In genomic region chr16:29990795-29991587, GRCm38 (mm10) we compare ENCODE assay signal across 22 mouse cellular contexts.
DNase-seq lines count a peak whose midpoint lies in the region; ATAC-seq and TF ChIP-seq lines count a peak whose summit lies in the region.
"Had no signal": no experiment of that assay in that cellular context is flagged by ENCODE, and none has a peak within 500 bp of the region (broad histone marks: within the 10 kb centered on the region; RNA-seq: fewer than 3 reads in every experiment).

No protein-coding gene starts in this region.

- H3K27ac ChIP-seq in kidney, adult 2 months (ENCODE audit: insufficient read depth, low read depth, low read length): no peak overlapping the region
- H3K27ac ChIP-seq in embryonic facial prominence, embryonic 10.5 days (replicated peaks): peak overlapping the region; percentile 12; the same call in 1 of the 2 replicates
- H3K27ac ChIP-seq: forebrain, embryonic 13.5 days; hindbrain, embryonic 12.5 days; kidney, postnatal 0 days; layer of hippocampus, adult 2 months; liver, embryonic 13.5 days; lung, embryonic 15.5 days; midbrain, embryonic 12.5 days had no signal

- 82% methylated on average over 9 of the region's 9 CpGs for WGBS in kidney, adult 2 months
- 59% methylated on average over 9 of the region's 9 CpGs for WGBS in embryonic facial prominence, embryonic 10.5 days

- no peaks in the 10 kb centered on the region for H3K36me3 ChIP-seq in kidney, adult 2 months (ENCODE audit: control insufficient read depth, insufficient read depth, low read length)
- H3K36me3 ChIP-seq in embryonic facial prominence, embryonic 10.5 days (replicated peaks): no peaks in the 10 kb centered on the region
- H3K36me3 ChIP-seq: hindbrain, embryonic 12.5 days; liver, embryonic 13.5 days; lung, embryonic 15.5 days; midbrain, embryonic 12.5 days had no signal

- H3K27me3 ChIP-seq in kidney, adult 2 months (replicated peaks; ENCODE audit: control insufficient read depth, insufficient read depth, low read length): no peaks in the 10 kb centered on the region
- peaks cover 20% of the 10 kb centered on the region; the same call in 1 of the 2 replicates for H3K27me3 ChIP-seq in embryonic facial prominence, embryonic 10.5 days (replicated peaks; ENCODE audit: low read depth, poor library complexity, severe bottlenecking)
- H3K27me3 ChIP-seq: liver, embryonic 13.5 days; lung, embryonic 15.5 days had no signal

- H3K4me1 ChIP-seq in kidney, adult 2 months (ENCODE audit: control insufficient read depth, insufficient read depth, low read length): 0 out of 2 replicates have a peak, but pooled peaks cover 5% of the 10 kb centered on the region
- peaks cover 61% of the 10 kb centered on the region for H3K4me1 ChIP-seq in embryonic facial prominence, embryonic 10.5 days

- peak; percentile 54 for DNase-seq in kidney, adult 2 months
- no peak for DNase-seq in kidney, adult 18-20 months
- peak; percentile 30 for DNase-seq in 416B (ENCODE audit: low read depth)
- no peak for DNase-seq in embryonic facial prominence, embryonic 10.5 days (ENCODE audit: low spot score)
- DNase-seq in adrenal gland, postnatal 25 days: no peak
- no peak for DNase-seq in cerebellum, adult 9-10 months
- no peak for DNase-seq in adrenal gland, postnatal 4 days (ENCODE audit: low spot score in 2 of 2)
- DNase-seq: B cell, adult 2 months; cerebellum, postnatal 14 days; gastrocnemius, postnatal 14 days; heart, postnatal 10 days; liver, embryonic 13.5 days; lung, postnatal 4 days; thymus, postnatal 36 days had no signal

- TF ChIP-seq CTCF in kidney, adult 2 months (conservative IDR thresholded peaks at IDR 0.05; ENCODE audit: insufficient read depth, insufficient read length, low read depth, low read length): no peak

- H3K9me3 ChIP-seq in embryonic facial prominence, embryonic 10.5 days: no peaks in the 10 kb centered on the region
- H3K9me3 ChIP-seq: forebrain, embryonic 13.5 days; hindbrain, embryonic 12.5 days; liver, embryonic 13.5 days; lung, embryonic 15.5 days; midbrain, embryonic 12.5 days had no signal

- ATAC-seq in megakaryocyte, adult 5-6 weeks (ENCODE audit: poor library complexity, severe bottlenecking): peak; percentile 80
- ATAC-seq: forebrain, embryonic 13.5 days had no signal

- no peak for TF ChIP-seq POLR2A in kidney, adult 2 months (IDR thresholded peaks at IDR 0.05; ENCODE audit: low read depth, low read length)

- no peak overlapping the region for H3K4me3 ChIP-seq in kidney, adult 2 months (ENCODE audit: insufficient read depth, low read depth, low read length)
- H3K4me3 ChIP-seq in embryonic facial prominence, embryonic 10.5 days: no peak overlapping the region
- H3K4me3 ChIP-seq: forebrain, embryonic 13.5 days; hindbrain, embryonic 12.5 days; layer of hippocampus, adult 2 months; liver, embryonic 13.5 days; lung, embryonic 15.5 days; midbrain, embryonic 12.5 days; myocyte had no signal

Comparison
In these comparisons a context has a peak if more than half of its experiments do, and no peak if none do; other contexts are left out.
1. DNase-seq: peak in kidney, adult 2 months (single experiment) and 416B (single experiment); none in kidney, adult 18-20 months (single experiment), embryonic facial prominence, embryonic 10.5 days (single experiment), adrenal gland, postnatal 25 days (single experiment), cerebellum, adult 9-10 months (single experiment) and adrenal gland, postnatal 4 days (0 of 2).